Mouse (Mus musculus) myocyte (in vitro differentiated cells): ENCODE data around the gene Hao2. TPM values are rescaled to one million over a fixed set of nuclear protein-coding genes. Genes with fewer than 3 reads are reported as not detected.

ENCODE experiments used
- H3K27me3 ChIP-seq: one replicate; pipeline ENCODE4 v1.6.1; 2011; ENCODE audit not compliant: control insufficient read depth, insufficient read depth, insufficient read length
- H3K36me3 ChIP-seq: one replicate; pipeline ENCODE4 v1.6.1; 2011; ENCODE audit not compliant: control insufficient read depth, insufficient read depth
- H3K4me2 ChIP-seq: one replicate; pipeline ENCODE4 v1.6.1; 2011; ENCODE audit warnings: low read depth, control low read depth
- H3K4me3 ChIP-seq: one replicate; pipeline ENCODE4 v1.5.1; 2011; ENCODE audit warnings: mild to moderate bottlenecking, control low read depth, moderate library complexity
- H3K79me2 ChIP-seq: one replicate; pipeline ENCODE4 v1.6.1; 2011; ENCODE audit not compliant: control insufficient read depth, insufficient read depth
- H3ac ChIP-seq: one replicate; pipeline ENCODE4 v1.6.1; 2011; ENCODE audit not compliant: control insufficient read depth, insufficient read length
- CEBPB ChIP-seq: IDR thresholded peaks from 2 replicates; pipeline ENCODE4 v1.6.1; 2011; ENCODE audit warnings: mild to moderate bottlenecking, moderate library complexity; ENCODE audit not compliant: poor library complexity, insufficient read depth, severe bottlenecking
- E2F4 ChIP-seq: IDR thresholded peaks from one replicate; pipeline ENCODE4 v1.6.1; 2011; ENCODE audit warnings: mild to moderate bottlenecking, control low read depth, moderate library complexity; ENCODE audit not compliant: insufficient read depth
- MAX ChIP-seq: IDR thresholded peaks from one replicate; pipeline ENCODE4 v1.6.1; 2011; ENCODE audit warnings: low read depth, mild to moderate bottlenecking, control low read depth
- MYOD1 ChIP-seq, 3 experiments: IDR thresholded peaks; one replicate each; pipeline ENCODE4 v1.6.1; 2011; ENCODE audit warnings: control low read depth in 2 of 3, low read depth in 2 of 3, mild to moderate bottlenecking in 2 of 3, moderate library complexity in 1 of 3; ENCODE audit not compliant: insufficient read length in 2 of 3, control insufficient read depth in 1 of 3
- MYOG ChIP-seq, 3 experiments: IDR thresholded peaks; one replicate each; pipeline ENCODE4 v1.6.1; 2011; ENCODE audit warnings: control low read depth in 2 of 3, low read depth in 2 of 3, mild to moderate bottlenecking in 2 of 3; ENCODE audit not compliant: insufficient read length in 2 of 3, control insufficient read depth in 1 of 3, insufficient read depth in 1 of 3
- POLR2A ChIP-seq: IDR thresholded peaks from one replicate; pipeline ENCODE4 v1.6.1; 2011; ENCODE audit warnings: low read depth, mild to moderate bottlenecking, control low read depth, moderate library complexity; ENCODE audit not compliant: insufficient read length
- POLR2AphosphoS2 ChIP-seq: IDR thresholded peaks from one replicate; pipeline ENCODE4 v1.6.1; 2011; ENCODE audit warnings: low read depth, control low read depth; ENCODE audit not compliant: insufficient read length
- REST ChIP-seq: IDR thresholded peaks from one replicate; pipeline ENCODE4 v1.6.1; 2011; ENCODE audit warnings: mild to moderate bottlenecking, control low read depth, moderate library complexity; ENCODE audit not compliant: insufficient read depth, insufficient read length
- SRF ChIP-seq: IDR thresholded peaks from one replicate; pipeline ENCODE4 v1.6.1; 2011; ENCODE audit warnings: low read depth; ENCODE audit not compliant: control insufficient read depth, insufficient read length
- TCF12 ChIP-seq: IDR thresholded peaks from one replicate; pipeline ENCODE4 v1.6.1; 2011; ENCODE audit warnings: mild to moderate bottlenecking, control low read depth; ENCODE audit not compliant: poor library complexity, insufficient read depth, severe bottlenecking
- TCF3 ChIP-seq: IDR thresholded peaks from one replicate; pipeline ENCODE4 v1.6.1; 2011; ENCODE audit warnings: low read depth, control low read depth; ENCODE audit not compliant: insufficient read length
- USF1 ChIP-seq: IDR thresholded peaks from one replicate; pipeline ENCODE4 v1.6.1; 2011; ENCODE audit warnings: low read depth, mild to moderate bottlenecking, control low read depth, moderate library complexity
- polyA plus RNA-seq: library from polyadenylated mRNA; unstranded; fragments of >200 nt; fragmentation: generic; extraction: Trizol; gene quantifications from one replicate; pipeline ENCODE4 v1.2.1, GENCODE M21; 2012; ENCODE audit warnings: missing spikeins

Hao2 gene
- polyA plus RNA-seq, 1 experiment: not detected

- Histone ChIP-seq H3K36me3 (no peaks in the 10 kb centered on the region), H3K27me3 (no peaks in the 10 kb centered on the region), H3K4me3 (no peak overlapping the region), H3K4me2 (no peak overlapping the region), H3ac (no peak overlapping the region), H3K79me2 (no peaks in the 10 kb centered on the region)
- TF ChIP-seq MYOG (IDR thresholded peaks at IDR 0.05; ENCODE audit: control insufficient read depth in 1 of 3, insufficient read depth in 1 of 3, insufficient read length in 2 of 3, low read depth in 2 of 3) (no peak), MYOD1 (IDR thresholded peaks at IDR 0.05; ENCODE audit: control insufficient read depth in 1 of 3, insufficient read length in 2 of 3, low read depth in 2 of 3) (no peak)
These were observed 2.6 kb downstream of the Hao2 start for GRCm38 (mm10) chr3:98890430-98890829.

- Histone ChIP-seq H3ac (no peak overlapping the region), H3K79me2 (no peaks in the 10 kb centered on the region), H3K4me3 (no peak overlapping the region), H3K27me3 (no peaks in the 10 kb centered on the region), H3K4me2 (no peak overlapping the region), H3K36me3 (no peaks in the 10 kb centered on the region)
- TF ChIP-seq MAX: no peak
- TF ChIP-seq TCF12: no peak
- TF ChIP-seq E2F4: no peak
- no peak for TF ChIP-seq POLR2AphosphoS2
- no peak for TF ChIP-seq MYOD1 (IDR thresholded peaks at IDR 0.05; ENCODE audit: control insufficient read depth in 1 of 3, insufficient read length in 2 of 3, low read depth in 2 of 3)
- no peak for TF ChIP-seq REST
- no peak for TF ChIP-seq POLR2A
- TF ChIP-seq TCF3: no peak
- TF ChIP-seq SRF: no peak
- no peak for TF ChIP-seq MYOG (IDR thresholded peaks at IDR 0.05; ENCODE audit: control insufficient read depth in 1 of 3, insufficient read depth in 1 of 3, insufficient read length in 2 of 3, low read depth in 2 of 3)
- TF ChIP-seq CEBPB: no peak
- no peak for TF ChIP-seq USF1
These were observed 4.8 kb downstream of the Hao2 start for GRCm38 (mm10) chr3:98888206-98888605.

- H3K27me3 ChIP-seq: no peaks in the 10 kb centered on the region
- no peak overlapping the region for H3K4me2 ChIP-seq
- no peaks in the 10 kb centered on the region for H3K79me2 ChIP-seq
- no peak overlapping the region for H3ac ChIP-seq
- no peak overlapping the region for H3K4me3 ChIP-seq
- no peaks in the 10 kb centered on the region for H3K36me3 ChIP-seq
- no peak for TF ChIP-seq MYOG (IDR thresholded peaks at IDR 0.05; ENCODE audit: control insufficient read depth in 1 of 3, insufficient read depth in 1 of 3, insufficient read length in 2 of 3, low read depth in 2 of 3)
- no peak for TF ChIP-seq E2F4
- no peak for TF ChIP-seq MAX
- TF ChIP-seq TCF3: no peak
- no peak for TF ChIP-seq POLR2AphosphoS2
- TF ChIP-seq CEBPB: no peak
These were observed 12.2 kb downstream of the Hao2 start for GRCm38 (mm10) chr3:98880831-98881230.

- no peaks in the 10 kb centered on the region for H3K27me3 ChIP-seq
- H3K4me3 ChIP-seq: no peak overlapping the region
- no peak overlapping the region for H3ac ChIP-seq
- no peaks in the 10 kb centered on the region for H3K79me2 ChIP-seq
- H3K4me2 ChIP-seq: no peak overlapping the region
- no peak for TF ChIP-seq CEBPB
- no peak for TF ChIP-seq MAX
- TF ChIP-seq E2F4: no peak
- no peak for TF ChIP-seq TCF3
- no peak for TF ChIP-seq TCF12
- no peak for TF ChIP-seq POLR2AphosphoS2
- TF ChIP-seq POLR2A: no peak
- TF ChIP-seq REST: no peak
- TF ChIP-seq MYOD1 (IDR thresholded peaks at IDR 0.05; ENCODE audit: control insufficient read depth in 1 of 3, insufficient read length in 2 of 3, low read depth in 2 of 3): no peak
- no peak for TF ChIP-seq MYOG (IDR thresholded peaks at IDR 0.05; ENCODE audit: control insufficient read depth in 1 of 3, insufficient read depth in 1 of 3, insufficient read length in 2 of 3, low read depth in 2 of 3)
- TF ChIP-seq USF1: no peak
- TF ChIP-seq SRF: no peak
- no peaks in the 10 kb centered on the region for H3K36me3 ChIP-seq
These were observed 12.8 kb downstream of the Hao2 start for GRCm38 (mm10) chr3:98880216-98880615.

- Histone ChIP-seq H3K36me3 (no peaks in the 10 kb centered on the region), H3K79me2 (no peaks in the 10 kb centered on the region), H3K4me3 (no peak overlapping the region), H3ac (no peak overlapping the region), H3K4me2 (no peak overlapping the region), H3K27me3 (no peaks in the 10 kb centered on the region)
- TF ChIP-seq E2F4: no peak
These were observed 24.8 kb downstream of the Hao2 start for GRCm38 (mm10) chr3:98868219-98868618.

GRCm38 (mm10) chr3:98862800-98863199 lies 30.2 kb downstream of the Hao2 start:
- H3K36me3 ChIP-seq: no peaks in the 10 kb centered on the region
- H3K4me2 ChIP-seq: no peak overlapping the region
- H3K79me2 ChIP-seq: no peaks in the 10 kb centered on the region
- H3ac ChIP-seq: no peak overlapping the region
- TF ChIP-seq TCF12 (no peak), MYOD1 (IDR thresholded peaks at IDR 0.05; ENCODE audit: control insufficient read depth in 1 of 3, insufficient read length in 2 of 3, low read depth in 2 of 3) (no peak), SRF (no peak), USF1 (no peak), POLR2A (no peak), CEBPB (no peak), E2F4 (no peak), TCF3 (no peak), POLR2AphosphoS2 (no peak), MAX (no peak), REST (no peak), MYOG (IDR thresholded peaks at IDR 0.05; ENCODE audit: control insufficient read depth in 1 of 3, insufficient read depth in 1 of 3, insufficient read length in 2 of 3, low read depth in 2 of 3) (no peak)
- no peaks in the 10 kb centered on the region for H3K27me3 ChIP-seq
- no peak overlapping the region for H3K4me3 ChIP-seq
